20 mouse cellular contexts compared by ENCODE assay signal in the genomic region with DNA sequence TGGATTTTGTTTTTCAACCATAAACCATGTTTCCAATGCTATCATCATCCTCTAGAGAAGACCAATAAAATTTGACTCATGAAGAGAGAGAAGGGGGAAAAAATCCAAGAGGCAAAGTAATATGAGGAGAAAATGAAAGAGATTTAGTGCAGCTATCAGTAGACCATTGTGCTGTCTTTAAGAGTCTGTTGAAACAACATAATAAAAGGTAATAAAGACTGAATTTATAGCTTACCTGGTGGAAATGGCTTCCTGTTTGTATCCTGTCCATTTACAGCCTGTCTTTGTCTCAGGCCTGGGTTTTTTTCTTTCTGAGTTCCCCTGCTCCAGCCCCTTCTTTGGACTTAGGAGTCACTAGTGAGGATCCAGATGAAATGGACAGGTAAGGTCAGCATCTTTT.
"Had no signal": no experiment of that assay in that cellular context is flagged by ENCODE, and none has a peak within 500 bp of the region (broad histone marks: within the 10 kb centered on the region; RNA-seq: fewer than 3 reads in every experiment).

No protein-coding gene starts in this region.

- H3K4me2 ChIP-seq: lung, embryonic 15.5 days; midbrain, embryonic 11.5 days; midbrain, embryonic 13.5 days; midbrain, embryonic 15.5 days; neural tube, embryonic 12.5 days had no signal

- DNase-seq: liver, postnatal 0 days; lung, adult 2 months; lung, postnatal 14 days; lung, postnatal 36 days; retina, postnatal 1 day; right cerebral cortex, adult 18-20 months; right cerebral cortex, postnatal 25 days; right cerebral cortex, postnatal 4 days; spleen, adult 18-20 months; thymus, adult 18-20 months; thymus, postnatal 14 days; thymus, postnatal 4 days had no signal

- H3K4me3 ChIP-seq: lung, embryonic 15.5 days; megakaryocyte, embryonic 14.5 days; midbrain, embryonic 13.5 days; midbrain, embryonic 15.5 days; neural tube, embryonic 12.5 days had no signal

- H3K27ac ChIP-seq: lung, embryonic 15.5 days; macrophage; midbrain, embryonic 13.5 days; midbrain, embryonic 15.5 days; neural tube, embryonic 12.5 days had no signal

- ATAC-seq: liver, postnatal 0 days; lung, postnatal 0 days; midbrain, embryonic 13.5 days; midbrain, embryonic 15.5 days had no signal

- H3K4me1 ChIP-seq: lung, embryonic 15.5 days; megakaryocyte, embryonic 14.5 days; midbrain, embryonic 13.5 days; midbrain, embryonic 15.5 days; neural tube, embryonic 12.5 days had no signal

- H3K9ac ChIP-seq: liver, postnatal 0 days; lung, embryonic 15.5 days; midbrain, embryonic 13.5 days; midbrain, embryonic 15.5 days; neural tube, embryonic 12.5 days had no signal

- H3K9me3 ChIP-seq: lung, embryonic 15.5 days; midbrain, embryonic 13.5 days; midbrain, embryonic 15.5 days; neural tube, embryonic 12.5 days had no signal

- H3K36me3 ChIP-seq: lung, embryonic 15.5 days; midbrain, embryonic 13.5 days; midbrain, embryonic 15.5 days; neural tube, embryonic 12.5 days had no signal

- H3K27me3 ChIP-seq: lung, embryonic 15.5 days; megakaryocyte, embryonic 14.5 days; midbrain, embryonic 13.5 days; midbrain, embryonic 15.5 days; neural tube, embryonic 12.5 days had no signal
